Mouse (Mus musculus): Measurements from ENCODE around the gene Grm2. TPM values are rescaled to one million over a fixed set of nuclear protein-coding genes. Genes with fewer than 3 reads are reported as not detected.

The Grm2 gene
- polyA plus RNA-seq, 1 experiment from 2014 or later, result not detected

DNA sequence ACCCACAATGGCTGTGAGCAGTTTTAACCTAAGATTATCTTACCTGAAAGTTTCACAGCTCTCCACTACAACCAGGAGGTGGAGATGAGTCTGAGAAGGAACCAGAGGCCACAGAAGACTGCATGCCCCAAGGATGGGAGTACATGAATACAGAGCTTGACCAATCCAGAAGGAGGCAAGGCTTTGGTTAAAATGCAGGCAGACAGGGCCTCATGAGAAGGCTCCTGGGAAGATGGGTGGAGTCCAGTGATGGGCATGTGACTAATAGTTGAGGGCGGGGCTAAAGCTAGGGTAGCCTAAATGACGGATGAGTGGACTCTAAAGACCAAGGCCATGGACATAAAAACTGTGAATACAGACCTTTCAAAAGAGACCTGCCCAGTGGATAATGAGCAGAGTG lies 29.6 kb downstream of the Grm2 start, which contains the start of gene Iqcf6:
Gene Iqcf6 (plus strand): TSS at position 301 of the 400 bp plus-strand sequence.
- H3K27me3 ChIP-seq (ENCODE audit: control insufficient read depth, insufficient read depth, low read length), result no peaks in the 10 kb centered on the region
- H3K36me3 ChIP-seq (ENCODE audit: control insufficient read depth, insufficient read depth, low read length), result no peaks in the 10 kb centered on the region
- no peak for ATAC-seq (ENCODE audit: insufficient number of reproducible peaks, insufficient read depth, low FRiP score, low read depth)
- no peaks in the 10 kb centered on the region for H3K9me3 ChIP-seq (ENCODE audit: control insufficient read depth, low read length)
- H3K4me1 ChIP-seq (ENCODE audit: control insufficient read depth in 2 of 2, insufficient read depth in 2 of 2, low read length in 2 of 2), result no peaks in the 10 kb centered on the region
- H3K27ac ChIP-seq (replicated peaks in 1 of 2; ENCODE audit: control insufficient read depth in 1 of 2, insufficient read depth in 1 of 2, low read depth in 2 of 2, low read length in 2 of 2), result no peak within 1 kb of the TSS
- no peak within 1 kb of the TSS for H3K4me2 ChIP-seq (ENCODE audit: low read length)
- H3K4me3 ChIP-seq (ENCODE audit: control insufficient read depth in 1 of 2, insufficient read depth in 1 of 2, low read depth in 1 of 2, low read length in 2 of 2), result no peak within 1 kb of the TSS
- WGBS, result 77% methylated on average over 2 of the region's 2 CpGs
- no peak within 1 kb of the TSS for H3K9ac ChIP-seq (ENCODE audit: low read length)

DNA sequence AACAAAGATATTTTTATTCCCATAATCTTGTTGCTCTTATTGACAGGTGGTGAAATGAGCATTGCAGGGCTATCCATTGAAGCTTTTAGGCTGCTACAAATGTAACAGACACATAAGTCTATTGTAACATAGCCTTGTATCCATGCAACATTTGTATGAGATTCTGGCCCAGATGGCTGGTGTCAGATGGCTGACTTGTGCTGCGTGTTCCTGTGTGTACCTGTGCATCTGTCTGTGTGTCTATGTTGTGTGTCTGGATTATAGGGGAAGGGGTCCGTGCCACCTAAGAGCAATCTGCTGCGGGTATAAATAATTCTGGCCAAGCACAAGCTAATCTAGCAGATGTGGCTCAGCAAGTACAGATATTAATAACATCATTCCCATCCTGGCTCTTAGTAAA lies 38.4 kb downstream of the Grm2 start:
- H3K9me3 ChIP-seq (ENCODE audit: control insufficient read depth, low read length), result 0 out of 2 replicates have a peak, but pooled peaks cover 2% of the 10 kb centered on the region
- H3K4me1 ChIP-seq (ENCODE audit: control insufficient read depth in 2 of 2, insufficient read depth in 2 of 2, low read length in 2 of 2), result no peaks in the 10 kb centered on the region
- no peaks in the 10 kb centered on the region for H3K27me3 ChIP-seq (ENCODE audit: control insufficient read depth, insufficient read depth, low read length)
- 81% methylated on average over 3 of the region's 3 CpGs for WGBS
- H3K4me2 ChIP-seq (ENCODE audit: low read length), result no peak overlapping the region
- no peaks in the 10 kb centered on the region for H3K36me3 ChIP-seq (ENCODE audit: control insufficient read depth, insufficient read depth, low read length)
- no peak overlapping the region for H3K4me3 ChIP-seq (ENCODE audit: control insufficient read depth in 1 of 2, insufficient read depth in 1 of 2, low read depth in 1 of 2, low read length in 2 of 2)
- ATAC-seq (ENCODE audit: insufficient number of reproducible peaks, insufficient read depth, low FRiP score, low read depth), result no peak
- H3K9ac ChIP-seq (ENCODE audit: low read length), result no peak overlapping the region
- H3K27ac ChIP-seq (replicated peaks in 1 of 2; ENCODE audit: control insufficient read depth in 1 of 2, insufficient read depth in 1 of 2, low read depth in 2 of 2, low read length in 2 of 2), result no peak overlapping the region

DNA sequence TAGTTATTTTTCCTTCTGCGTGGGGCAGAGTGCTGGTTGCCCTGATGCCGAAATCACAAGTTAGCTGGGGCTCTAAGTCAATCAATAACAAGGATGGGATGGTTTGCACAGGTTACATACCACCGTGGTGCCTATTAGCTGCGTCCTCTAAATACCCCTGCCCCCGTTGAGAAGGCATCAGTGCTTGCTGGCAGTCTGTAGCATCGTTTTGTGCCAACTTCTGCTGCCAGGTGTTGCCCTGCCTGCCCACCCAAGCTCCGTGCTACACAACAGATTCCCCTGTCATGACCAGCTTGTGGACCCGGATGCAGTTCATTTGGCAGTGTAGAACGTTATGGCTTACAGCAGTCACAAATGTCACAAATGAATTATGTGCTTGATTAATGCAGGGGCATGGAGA lies 39.6 kb downstream of the Grm2 start:
- Histone ChIP-seq H3K4me2 (ENCODE audit: low read length) (no peak overlapping the region), H3K27me3 (ENCODE audit: control insufficient read depth, insufficient read depth, low read length) (no peaks in the 10 kb centered on the region), H3K4me3 (ENCODE audit: control insufficient read depth in 1 of 2, insufficient read depth in 1 of 2, low read depth in 1 of 2, low read length in 2 of 2) (no peak overlapping the region), H3K9ac (ENCODE audit: low read length) (no peak overlapping the region), H3K9me3 (ENCODE audit: control insufficient read depth, low read length) (0 out of 2 replicates have a peak, but pooled peaks cover 2% of the 10 kb centered on the region), H3K36me3 (ENCODE audit: control insufficient read depth, insufficient read depth, low read length) (no peaks in the 10 kb centered on the region), H3K4me1 (ENCODE audit: control insufficient read depth in 2 of 2, insufficient read depth in 2 of 2, low read length in 2 of 2) (no peaks in the 10 kb centered on the region), H3K27ac (replicated peaks in 1 of 2; ENCODE audit: control insufficient read depth in 1 of 2, insufficient read depth in 1 of 2, low read depth in 2 of 2, low read length in 2 of 2) (no peak overlapping the region)
- no peak for ATAC-seq (ENCODE audit: insufficient number of reproducible peaks, insufficient read depth, low FRiP score, low read depth)
- WGBS, result 72% methylated on average over 9 of the region's 9 CpGs

DNA sequence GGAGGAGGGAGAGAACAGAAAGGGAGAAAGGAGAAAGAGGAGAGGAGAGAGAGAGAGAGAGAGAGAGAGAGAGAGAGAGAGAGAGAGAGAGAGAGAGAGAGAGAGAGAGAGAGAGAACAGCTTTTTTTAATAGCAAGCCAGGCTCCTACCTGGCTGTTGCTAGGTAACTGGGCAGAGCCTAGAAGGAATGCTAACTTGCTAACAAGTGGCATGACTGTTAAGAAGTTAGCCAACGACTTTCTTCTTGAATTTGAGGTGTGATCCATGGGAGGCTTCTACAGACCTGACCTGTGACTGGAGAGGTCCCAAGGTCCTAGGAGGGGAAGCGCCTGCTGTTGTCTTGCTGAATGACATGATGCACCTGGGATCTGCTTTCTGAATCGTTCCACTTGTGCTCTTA lies 41.3 kb downstream of the Grm2 start:
- no peaks in the 10 kb centered on the region for H3K36me3 ChIP-seq (ENCODE audit: control insufficient read depth, insufficient read depth, low read length)
- no peak for ATAC-seq (ENCODE audit: insufficient number of reproducible peaks, insufficient read depth, low FRiP score, low read depth)
- H3K4me3 ChIP-seq (ENCODE audit: control insufficient read depth in 1 of 2, insufficient read depth in 1 of 2, low read depth in 1 of 2, low read length in 2 of 2), result no peak overlapping the region
- 0 out of 2 replicates have a peak, but pooled peaks cover 2% of the 10 kb centered on the region for H3K9me3 ChIP-seq (ENCODE audit: control insufficient read depth, low read length)
- WGBS, result 33% methylated on average over 3 of the region's 3 CpGs
- no peaks in the 10 kb centered on the region for H3K27me3 ChIP-seq (ENCODE audit: control insufficient read depth, insufficient read depth, low read length)
- no peaks in the 10 kb centered on the region for H3K4me1 ChIP-seq (ENCODE audit: control insufficient read depth in 2 of 2, insufficient read depth in 2 of 2, low read length in 2 of 2)
- H3K4me2 ChIP-seq (ENCODE audit: low read length), result no peak overlapping the region
- no peak overlapping the region for H3K27ac ChIP-seq (replicated peaks in 1 of 2; ENCODE audit: control insufficient read depth in 1 of 2, insufficient read depth in 1 of 2, low read depth in 2 of 2, low read length in 2 of 2)
- H3K9ac ChIP-seq (ENCODE audit: low read length), result no peak overlapping the region

DNA sequence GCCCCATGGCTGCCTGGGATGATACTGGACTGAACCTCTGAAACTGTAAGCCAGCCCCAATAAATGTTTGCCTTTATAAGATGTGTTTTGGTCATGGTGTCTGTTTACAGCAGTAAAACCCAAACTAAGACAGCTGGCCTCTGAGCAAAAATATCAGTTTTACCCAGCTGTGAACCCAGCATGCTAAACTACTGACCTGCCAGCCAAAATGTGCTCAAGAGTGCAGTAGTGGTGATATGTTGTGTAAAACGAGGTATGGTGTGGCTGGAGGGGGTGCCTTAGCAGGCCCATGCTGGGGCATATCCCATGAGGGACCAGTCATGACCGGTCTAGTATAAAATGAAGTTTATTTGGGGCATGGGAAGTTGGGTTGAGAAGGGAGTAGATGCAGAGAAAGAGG lies 41.9 kb downstream of the Grm2 start:
- Histone ChIP-seq H3K4me2 (ENCODE audit: low read length) (no peak overlapping the region), H3K9ac (ENCODE audit: low read length) (no peak overlapping the region), H3K36me3 (ENCODE audit: control insufficient read depth, insufficient read depth, low read length) (no peaks in the 10 kb centered on the region), H3K27ac (replicated peaks in 1 of 2; ENCODE audit: control insufficient read depth in 1 of 2, insufficient read depth in 1 of 2, low read depth in 2 of 2, low read length in 2 of 2) (no peak overlapping the region), H3K9me3 (ENCODE audit: control insufficient read depth, low read length) (no peaks in the 10 kb centered on the region), H3K4me3 (ENCODE audit: control insufficient read depth in 1 of 2, insufficient read depth in 1 of 2, low read depth in 1 of 2, low read length in 2 of 2) (no peak overlapping the region), H3K27me3 (ENCODE audit: control insufficient read depth, insufficient read depth, low read length) (no peaks in the 10 kb centered on the region), H3K4me1 (ENCODE audit: control insufficient read depth in 2 of 2, insufficient read depth in 2 of 2, low read length in 2 of 2) (no peaks in the 10 kb centered on the region)
- 58% methylated on average over 2 of the region's 2 CpGs for WGBS
- ATAC-seq (ENCODE audit: insufficient number of reproducible peaks, insufficient read depth, low FRiP score, low read depth), result no peak

DNA sequence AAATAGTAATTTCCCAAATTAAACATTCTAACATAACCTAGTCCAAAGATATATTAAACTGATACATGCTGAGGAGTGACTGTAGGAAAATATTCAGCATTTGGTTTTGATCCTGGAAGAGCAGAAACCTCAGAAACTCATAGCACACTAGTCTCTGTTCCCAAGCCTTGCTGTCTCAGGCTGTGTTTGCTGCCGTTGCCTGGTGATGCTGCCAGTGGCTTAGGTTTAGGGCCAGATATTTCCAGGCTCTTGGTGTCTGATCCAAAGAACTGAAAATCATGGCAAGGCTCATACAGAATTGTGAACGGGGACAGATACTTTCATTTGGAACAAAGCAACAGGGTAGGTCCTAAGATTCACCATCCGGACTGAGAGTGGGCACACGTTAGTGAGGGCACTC lies 45.2 kb downstream of the Grm2 start:
- ATAC-seq (ENCODE audit: insufficient number of reproducible peaks, insufficient read depth, low FRiP score, low read depth), result no peak
- WGBS, result 80% methylated on average over 4 of the region's 4 CpGs
- Histone ChIP-seq H3K4me1 (ENCODE audit: control insufficient read depth in 2 of 2, insufficient read depth in 2 of 2, low read length in 2 of 2) (no peaks in the 10 kb centered on the region), H3K4me3 (ENCODE audit: control insufficient read depth in 1 of 2, insufficient read depth in 1 of 2, low read depth in 1 of 2, low read length in 2 of 2) (no peak overlapping the region), H3K27me3 (ENCODE audit: control insufficient read depth, insufficient read depth, low read length) (no peaks in the 10 kb centered on the region), H3K9me3 (ENCODE audit: control insufficient read depth, low read length) (peaks cover 5% of the 10 kb centered on the region; the same call in 1 of the 2 replicates), H3K9ac (ENCODE audit: low read length) (no peak overlapping the region), H3K4me2 (ENCODE audit: low read length) (no peak overlapping the region), H3K27ac (replicated peaks in 1 of 2; ENCODE audit: control insufficient read depth in 1 of 2, insufficient read depth in 1 of 2, low read depth in 2 of 2, low read length in 2 of 2) (no peak overlapping the region), H3K36me3 (ENCODE audit: control insufficient read depth, insufficient read depth, low read length) (no peaks in the 10 kb centered on the region)

DNA sequence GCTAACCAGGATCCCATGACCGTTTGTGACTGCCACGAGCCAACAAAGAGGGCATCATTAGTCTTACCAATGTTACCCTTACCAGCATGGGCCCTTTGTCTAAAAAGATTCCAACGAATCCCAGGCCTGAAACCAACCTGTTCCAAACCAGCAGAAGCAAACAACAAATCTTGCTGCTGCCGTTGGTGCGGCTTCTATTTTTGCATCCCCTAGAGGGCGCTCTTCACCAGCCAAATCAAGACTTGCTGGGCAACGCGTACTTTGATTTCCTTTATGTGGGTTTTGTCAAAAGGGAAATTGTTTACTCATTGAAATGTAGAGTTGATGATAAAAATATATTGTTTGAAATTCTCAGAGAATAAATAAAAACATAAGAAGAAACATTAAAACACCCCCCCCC lies 55.3 kb downstream of the Grm2 start:
- peaks cover 4 to 6% of the 10 kb centered on the region in 2 experiments for H3K4me1 ChIP-seq (ENCODE audit: control insufficient read depth in 2 of 2, insufficient read depth in 2 of 2, low read length in 2 of 2)
- no peaks in the 10 kb centered on the region for H3K36me3 ChIP-seq (ENCODE audit: control insufficient read depth, insufficient read depth, low read length)
- H3K27ac ChIP-seq (replicated peaks in 1 of 2; ENCODE audit: control insufficient read depth in 1 of 2, insufficient read depth in 1 of 2, low read depth in 2 of 2, low read length in 2 of 2), result no peak overlapping the region
- no peak overlapping the region for H3K4me3 ChIP-seq (ENCODE audit: control insufficient read depth in 1 of 2, insufficient read depth in 1 of 2, low read depth in 1 of 2, low read length in 2 of 2)
- 26% methylated on average over 8 of the region's 8 CpGs for WGBS
- H3K9ac ChIP-seq (ENCODE audit: low read length), result no peak overlapping the region
- no peaks in the 10 kb centered on the region for H3K27me3 ChIP-seq (ENCODE audit: control insufficient read depth, insufficient read depth, low read length)
- ATAC-seq (ENCODE audit: insufficient number of reproducible peaks, insufficient read depth, low FRiP score, low read depth), result no peak
- H3K4me2 ChIP-seq (ENCODE audit: low read length), result no peak overlapping the region
- H3K9me3 ChIP-seq (ENCODE audit: control insufficient read depth, low read length), result no peaks in the 10 kb centered on the region

DNA sequence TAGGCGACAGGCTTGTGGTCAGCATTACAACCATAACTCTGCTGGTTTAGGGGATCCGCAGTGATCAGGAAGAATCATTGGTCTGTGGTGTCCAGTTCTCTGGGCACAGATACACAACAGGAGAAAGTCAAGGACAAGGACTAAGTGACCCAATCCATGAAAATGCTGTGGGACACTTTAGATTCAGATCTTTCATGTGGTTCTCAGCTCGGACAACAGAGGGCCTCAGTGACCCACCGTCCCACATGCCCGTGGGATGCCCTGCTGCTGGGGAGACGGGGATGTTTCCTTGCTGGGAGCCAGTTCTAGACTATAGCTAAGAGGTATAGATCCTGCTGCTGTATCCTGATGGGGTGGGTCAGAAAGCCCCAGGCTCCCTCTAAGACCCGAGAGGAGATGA lies 57.4 kb downstream of the Grm2 start:
- no peaks in the 10 kb centered on the region for H3K9me3 ChIP-seq (ENCODE audit: control insufficient read depth, low read length)
- no peak overlapping the region for H3K4me3 ChIP-seq (ENCODE audit: control insufficient read depth in 1 of 2, insufficient read depth in 1 of 2, low read depth in 1 of 2, low read length in 2 of 2)
- WGBS, result 40% methylated on average over 7 of the region's 7 CpGs

More for the DNA sequence above, 57.4 kb downstream of the Grm2 start:
- Histone ChIP-seq H3K27me3 (ENCODE audit: control insufficient read depth, insufficient read depth, low read length) (no peaks in the 10 kb centered on the region), H3K36me3 (ENCODE audit: control insufficient read depth, insufficient read depth, low read length) (no peaks in the 10 kb centered on the region), H3K9ac (ENCODE audit: low read length) (no peak overlapping the region), H3K27ac (replicated peaks in 1 of 2; ENCODE audit: control insufficient read depth in 1 of 2, insufficient read depth in 1 of 2, low read depth in 2 of 2, low read length in 2 of 2) (no peak overlapping the region), H3K4me2 (ENCODE audit: low read length) (no peak overlapping the region), H3K4me1 (ENCODE audit: control insufficient read depth in 2 of 2, insufficient read depth in 2 of 2, low read length in 2 of 2) (peaks cover 4 to 6% of the 10 kb centered on the region in 2 experiments)
- no peak for ATAC-seq (ENCODE audit: insufficient number of reproducible peaks, insufficient read depth, low FRiP score, low read depth)

Measured in heart, embryonic 14.5 days (tissue).